In genomic region chr13:104644185-104644584, GRCm38 (mm10) we compare ENCODE assay signal across 23 mouse cellular contexts.
DNase-seq lines count a peak whose midpoint lies in the region; ATAC-seq lines count a peak whose summit lies in the region.
"Had no signal": no experiment of that assay in that cellular context is flagged by ENCODE, and none has a peak within 500 bp of the region (broad histone marks: within the 10 kb centered on the region; RNA-seq: fewer than 3 reads in every experiment).

No protein-coding gene starts in this region.

- peak; percentile 66 for ATAC-seq in activated CD4-positive, CD25-positive, alpha-beta regulatory T cell, adult 4 months
- ATAC-seq in megakaryocyte-erythroid progenitor cell, adult 5-6 weeks (replicated peaks; ENCODE audit: low FRiP score, low TSS enrichment, poor library complexity, severe bottlenecking), result no peak
- ATAC-seq in cerebellum, adult (ENCODE audit: insufficient number of reproducible peaks, low FRiP score, low TSS enrichment), result no peak
- ATAC-seq: forebrain, embryonic 14.5 days; forebrain, postnatal 0 days; hindbrain, postnatal 0 days; intestine, embryonic 15.5 days had no signal

- peak; percentile 56 for DNase-seq in CD4-positive, CD25-positive, alpha-beta regulatory T cell, adult 2 months (ENCODE audit: low read depth, low spot score)
- DNase-seq in ES-CJ7 (ENCODE audit: low read depth, low spot score), result peak; percentile 39
- no peak for DNase-seq in embryo, embryonic 9.5 days (ENCODE audit: extremely low spot score)
- DNase-seq: adrenal gland, adult 2 months; adrenal gland, postnatal 14 days; B cell, adult 2 months; cerebellum, adult 11-12 months; cerebellum, adult 8-10 months; cerebellum, postnatal 10 days; cerebellum, postnatal 36 days; forebrain, postnatal 0 days; gastrocnemius, adult 2 months; gastrocnemius, postnatal 14 days; heart, adult 11 months; heart, postnatal 10 days; heart, postnatal 36 days; kidney, adult 8-10 months had no signal
